Mouse (Mus musculus): ENCODE data around the gene Dock1.

- no peak for TF ChIP-seq POLR2A (IDR thresholded peaks at IDR 0.05; ENCODE audit: low read depth, low read length)
- TF ChIP-seq CTCF (conservative IDR thresholded peaks at IDR 0.05; ENCODE audit: insufficient read depth, insufficient read length, low read depth, low read length) = no peak
Measured at GRCm38 (mm10) chr7:135054664-135055063, 384.2 kb downstream of the Dock1 start.
